In genomic region chr1:119867300-119867699, GRCm38 (mm10) we compare ENCODE assay signal across 24 mouse cellular contexts. TPM values are rescaled to one million over a fixed set of nuclear protein-coding genes. Genes with fewer than 3 reads are reported as not detected.
DNase-seq lines count a peak whose midpoint lies in the region; ATAC-seq lines count a peak whose summit lies in the region.
"Had no signal": no experiment of that assay in that cellular context is flagged by ENCODE, and none has a peak within 500 bp of the region (broad histone marks: within the 10 kb centered on the region; RNA-seq: fewer than 3 reads in every experiment).

No protein-coding gene starts in this region.

- no peaks in the 10 kb centered on the region for H3K36me3 ChIP-seq in kidney, embryonic 15.5 days
- H3K36me3 ChIP-seq in lung, embryonic 16.5 days (ENCODE audit: control insufficient read depth, insufficient read depth, low read length), result no peaks in the 10 kb centered on the region
- H3K36me3 ChIP-seq: embryonic facial prominence, embryonic 13.5 days; forebrain, embryonic 12.5 days; forebrain, embryonic 15.5 days; heart, embryonic 10.5 days; heart, embryonic 13.5 days; hindbrain, embryonic 13.5 days had no signal

- H3K9me3 ChIP-seq in kidney, embryonic 15.5 days (replicated peaks), result no peaks in the 10 kb centered on the region
- H3K9me3 ChIP-seq in lung, embryonic 16.5 days (ENCODE audit: control insufficient read depth, low read length), result no peaks in the 10 kb centered on the region
- H3K9me3 ChIP-seq: embryonic facial prominence, embryonic 13.5 days; forebrain, embryonic 12.5 days; forebrain, embryonic 15.5 days; heart, embryonic 10.5 days; heart, embryonic 13.5 days; hindbrain, embryonic 13.5 days had no signal

- H3K4me3 ChIP-seq in kidney, embryonic 15.5 days (replicated peaks), result no peak overlapping the region
- H3K4me3 ChIP-seq in lung, embryonic 16.5 days (ENCODE audit: low read length), result no peak overlapping the region
- H3K4me3 ChIP-seq: embryonic facial prominence, embryonic 13.5 days; erythroblast, embryonic 14.5 days; forebrain, embryonic 12.5 days; forebrain, embryonic 15.5 days; heart, adult 2 months; heart, embryonic 10.5 days; heart, embryonic 13.5 days; hindbrain, embryonic 13.5 days had no signal

- no peak for ATAC-seq in kidney, embryonic 15.5 days (replicated peaks; ENCODE audit: low FRiP score)
- no peak for ATAC-seq in lung, embryonic 16.5 days (ENCODE audit: low read depth)
- ATAC-seq: CD4-positive, CD25-positive, alpha-beta regulatory T cell, adult 4 months; forebrain, embryonic 15.5 days; hindbrain, embryonic 16.5 days had no signal

- DNase-seq in kidney, adult 9 months, result no peak
- no peak for DNase-seq in lung, postnatal 36 days
- peak; percentile 54 for DNase-seq in retina, postnatal 1 day
- DNase-seq in retina, embryonic 14.5 days (ENCODE audit: low spot score), result no peak
- DNase-seq in testis, postnatal 10 days (ENCODE audit: low spot score), result no peak
- DNase-seq: adrenal gland, adult 2 months; adrenal gland, postnatal 14 days; cerebellum, adult 11 months; cerebellum, adult 2 months; cerebellum, adult 9-11 months; cerebellum, postnatal 25 days; gastrocnemius, postnatal 25 days; heart, adult 2 months had no signal

- 0 out of 2 replicates have a peak overlapping the region, but pooled peaks have one; percentile 28 for H3K27ac ChIP-seq in kidney, embryonic 15.5 days
- peak overlapping the region; percentile 46 for H3K27ac ChIP-seq in lung, embryonic 16.5 days (ENCODE audit: low read length)
- H3K27ac ChIP-seq: embryonic facial prominence, embryonic 13.5 days; forebrain, embryonic 12.5 days; forebrain, embryonic 15.5 days; heart, adult 2 months; heart, embryonic 10.5 days; heart, embryonic 13.5 days; hindbrain, embryonic 13.5 days had no signal

- H3K4me2 ChIP-seq in kidney, embryonic 15.5 days, result no peak overlapping the region
- H3K4me2 ChIP-seq in lung, embryonic 16.5 days (ENCODE audit: low read depth, low read length), result no peak overlapping the region
- H3K4me2 ChIP-seq: embryonic facial prominence, embryonic 13.5 days; forebrain, embryonic 12.5 days; forebrain, embryonic 15.5 days; heart, embryonic 13.5 days; hindbrain, embryonic 13.5 days had no signal

- H3K27me3 ChIP-seq in kidney, embryonic 15.5 days, result no peaks in the 10 kb centered on the region
- no peaks in the 10 kb centered on the region for H3K27me3 ChIP-seq in lung, embryonic 16.5 days (ENCODE audit: control insufficient read depth, insufficient read depth, low read depth, low read length)
- H3K27me3 ChIP-seq: embryonic facial prominence, embryonic 13.5 days; forebrain, embryonic 12.5 days; forebrain, embryonic 15.5 days; heart, embryonic 13.5 days; hindbrain, embryonic 13.5 days had no signal

- WGBS in kidney, embryonic 15.5 days, result 71% methylated on average over 2 of the region's 2 CpGs
- WGBS in lung, embryonic 16.5 days, result 40% methylated on average over 2 of the region's 2 CpGs

- no peaks in the 10 kb centered on the region for H3K4me1 ChIP-seq in kidney, embryonic 15.5 days
- H3K4me1 ChIP-seq in lung, embryonic 16.5 days (replicated peaks; ENCODE audit: control insufficient read depth, insufficient read depth, low read length), result no peaks in the 10 kb centered on the region
- H3K4me1 ChIP-seq: heart, embryonic 10.5 days; heart, embryonic 13.5 days had no signal

- no peak overlapping the region for H3K9ac ChIP-seq in kidney, embryonic 15.5 days
- H3K9ac ChIP-seq in lung, embryonic 16.5 days (ENCODE audit: low read length), result no peak overlapping the region
- H3K9ac ChIP-seq: embryonic facial prominence, embryonic 13.5 days; forebrain, embryonic 12.5 days; forebrain, embryonic 15.5 days; heart, embryonic 13.5 days; hindbrain, embryonic 13.5 days had no signal

RNA-seq across cellular contexts. Expression of gene Ptpn4, which starts 29.9 kb away (rescaled TPM):
- polyA plus RNA-seq in kidney, embryonic 15.5 days (2015; fragmentation: Nextera tagmentation; extraction: Ambion mirVana), result 6.7 and 7.9 TPM in 2 replicates
- 4.4 and 6.5 TPM in 2 replicates for polyA plus RNA-seq in lung, embryonic 16.5 days (2015; fragmentation: Nextera tagmentation; extraction: Ambion mirVana)

RNA-seq across cellular contexts. Expression of gene Tmem177, which starts 45.7 kb away (rescaled TPM):
- polyA plus RNA-seq in kidney, embryonic 15.5 days (2015; fragmentation: Nextera tagmentation; extraction: Ambion mirVana), result 7.6 and 8.1 TPM in 2 replicates
- 6.7 and 7.6 TPM in 2 replicates for polyA plus RNA-seq in lung, embryonic 16.5 days (2015; fragmentation: Nextera tagmentation; extraction: Ambion mirVana)
